Mouse (Mus musculus): ENCODE results near the gene 4932438A13Rik. TPM values are rescaled to one million over a fixed set of nuclear protein-coding genes. Genes with fewer than 3 reads are reported as not detected.

4932438A13Rik gene
- total RNA-seq (2021) = 10 to 100 TPM; 21.3 to 26.3 TPM
- long read RNA-seq, experiment 1, partial matches to known transcripts = 1 of 1 reads
- long read RNA-seq, experiment 1, other reads (novel, unspliced or antisense) = 0 of 1 reads
- long read RNA-seq, experiment 2 = 0 reads

GRCm38 (mm10) chr3:36862721-36863275 lies at the start of gene 4932438A13Rik:
Gene 4932438A13Rik, plus strand, starts transcription at chr3:36863104.
- DNase-seq = peak; percentile 95

- DNase-seq = no peak
Measured at GRCm38 (mm10) chr3:36816633-36817032, 46.3 kb upstream of the 4932438A13Rik start.

- peak; percentile 27 for DNase-seq
Measured at GRCm38 (mm10) chr3:36819402-36819801, 43.5 kb upstream of the 4932438A13Rik start.

- DNase-seq = no peak
Measured at GRCm38 (mm10) chr3:36821037-36821436, 41.9 kb upstream of the 4932438A13Rik start.

- DNase-seq = no peak
Measured at GRCm38 (mm10) chr3:36825098-36825497, 37.8 kb upstream of the 4932438A13Rik start.

GRCm38 (mm10) chr3:36825554-36825953 lies 37.4 kb upstream of the 4932438A13Rik start:
- no peak for DNase-seq

GRCm38 (mm10) chr3:36827274-36828025 lies 35.5 kb upstream of the 4932438A13Rik start:
- no peak for DNase-seq

- no peak for DNase-seq
Measured at GRCm38 (mm10) chr3:36830218-36830617, 32.7 kb upstream of the 4932438A13Rik start.

GRCm38 (mm10) chr3:36834426-36834825 lies 28.5 kb upstream of the 4932438A13Rik start:
- no peak for DNase-seq

GRCm38 (mm10) chr3:36834832-36835231 lies 28.1 kb upstream of the 4932438A13Rik start:
- DNase-seq = no peak

- DNase-seq = no peak
Measured at GRCm38 (mm10) chr3:36835525-36836203, 27.2 kb upstream of the 4932438A13Rik start.

- DNase-seq = no peak
Measured at GRCm38 (mm10) chr3:36836833-36837232, 26.1 kb upstream of the 4932438A13Rik start.

GRCm38 (mm10) chr3:36840650-36841555 lies 22.0 kb upstream of the 4932438A13Rik start:
- peak; percentile 41 for DNase-seq

GRCm38 (mm10) chr3:36853733-36854440 lies 9.0 kb upstream of the 4932438A13Rik start:
- no peak for DNase-seq

- DNase-seq = no peak
Measured at GRCm38 (mm10) chr3:36861411-36862410, 1.2 kb upstream of the 4932438A13Rik start.

GRCm38 (mm10) chr3:36863427-36863826 lies 523 bp downstream of the 4932438A13Rik start:
- DNase-seq = no peak

- DNase-seq = no peak
Measured at GRCm38 (mm10) chr3:36863881-36864280, 977 bp downstream of the 4932438A13Rik start.

- no peak for DNase-seq
Measured at GRCm38 (mm10) chr3:36864466-36864865, 1.6 kb downstream of the 4932438A13Rik start.

GRCm38 (mm10) chr3:36905372-36905771 lies 42.5 kb downstream of the 4932438A13Rik start:
- DNase-seq = no peak

- no peak for DNase-seq
Measured at GRCm38 (mm10) chr3:36917832-36918231, 54.9 kb downstream of the 4932438A13Rik start.
